Mouse (Mus musculus) hematopoietic stem cell, adult 5-6 weeks (primary cell): ENCODE results near the gene Kctd19. TPM values are rescaled to one million over a fixed set of nuclear protein-coding genes. Genes with fewer than 3 reads are reported as not detected.

Source experiments
- ATAC-seq, 2 experiments: fragments of 125-278 bp in 1 of 2; replicated peaks in 1 of 2; 2 replicates each; pipeline ENCODE4 v1.8.0; 2016 to 2017; ENCODE audit warnings: inconsistent platforms in 2 of 2, mild to moderate bottlenecking in 2 of 2, moderate number of reproducible peaks in 2 of 2, low read depth in 1 of 2, moderate TSS enrichment in 1 of 2; ENCODE audit not compliant: low FRiP score in 2 of 2, poor library complexity in 2 of 2, severe bottlenecking in 2 of 2, insufficient read depth in 1 of 2, low TSS enrichment in 1 of 2
- total RNA-seq: library from RNA; stranded (forward); fragments of 172-1452, 232-1000 nt; gene quantifications from 2 replicates; pipeline ENCODE4 v1.2.3, GENCODE M21; 2017

Gene Kctd19
- not detected in 2 replicates for total RNA-seq

GRCm38 (mm10) chr8:105413391-105413790 is at the start of gene Kctd19, which contains the start of gene Lrrc36:
Gene Kctd19 (minus strand): TSS chr8:105413502.
Gene Lrrc36 (plus strand): TSS chr8:105413571.
- ATAC-seq: peak; percentile 71 to 84

GRCm38 (mm10) chr8:105461085-105461803 is 47.9 kb upstream of the Kctd19 start:
- ATAC-seq: no peak

- peak; percentile 69 to 88 for ATAC-seq
Measured at GRCm38 (mm10) chr8:105455218-105455617, 41.9 kb upstream of the Kctd19 start.

GRCm38 (mm10) chr8:105454088-105454487 is 40.8 kb upstream of the Kctd19 start:
- ATAC-seq: no peak

GRCm38 (mm10) chr8:105453296-105453695 is 40.0 kb upstream of the Kctd19 start:
- ATAC-seq: peak; percentile 44 to 46; a peak in 1 of 4 replicates

- no peak for ATAC-seq
Measured at GRCm38 (mm10) chr8:105451903-105452603, 38.8 kb upstream of the Kctd19 start.

GRCm38 (mm10) chr8:105450977-105451376 is 37.7 kb upstream of the Kctd19 start:
- ATAC-seq: no peak

GRCm38 (mm10) chr8:105448596-105448995 is 35.3 kb upstream of the Kctd19 start:
- no peak for ATAC-seq

GRCm38 (mm10) chr8:105448188-105448587 is 34.9 kb upstream of the Kctd19 start:
- ATAC-seq: no peak

- ATAC-seq: no peak
Measured at GRCm38 (mm10) chr8:105446127-105446552, 32.8 kb upstream of the Kctd19 start.

- no peak for ATAC-seq
Measured at GRCm38 (mm10) chr8:105445296-105446126, 32.2 kb upstream of the Kctd19 start.

- ATAC-seq: no peak
Measured at GRCm38 (mm10) chr8:105442661-105443060, 29.4 kb upstream of the Kctd19 start.

- ATAC-seq: 0 out of 4 replicates have a peak, but pooled peaks of 1 of the 2 experiments have one; percentile 32
Measured at GRCm38 (mm10) chr8:105441433-105441832, 28.1 kb upstream of the Kctd19 start.

GRCm38 (mm10) chr8:105438865-105439264 is 25.6 kb upstream of the Kctd19 start:
- ATAC-seq: 0 out of 4 replicates have a peak, but pooled peaks of 1 of the 2 experiments have one; percentile 49

GRCm38 (mm10) chr8:105437078-105437748 is 23.9 kb upstream of the Kctd19 start:
- no peak for ATAC-seq

- ATAC-seq: no peak
Measured at GRCm38 (mm10) chr8:105436218-105436617, 22.9 kb upstream of the Kctd19 start.

GRCm38 (mm10) chr8:105434136-105434535 is 20.8 kb upstream of the Kctd19 start:
- no peak for ATAC-seq
